Mouse (Mus musculus) testis, adult 2 months (tissue): ENCODE data around the gene Pdgfra.

Source experiments
- CTCF ChIP-seq: fragments of 200-500 bp; IDR thresholded peaks from 2 replicates; pipeline ENCODE4 v1.5.1; 2012; ENCODE audit warnings: low read depth, mild to moderate bottlenecking, inconsistent platforms, low read length, moderate library complexity; ENCODE audit not compliant: control insufficient read depth, insufficient read depth, insufficient replicate concordance
- POLR2A ChIP-seq: fragments of 200-500 bp; IDR thresholded peaks from 2 replicates; pipeline ENCODE4 v1.6.1; 2012; ENCODE audit warnings: low read depth, mild to moderate bottlenecking, inconsistent platforms, low read length, moderate library complexity; ENCODE audit not compliant: control insufficient read depth

- TF ChIP-seq POLR2A (no peak), CTCF (no peak)
These were observed 46.3 kb downstream of the Pdgfra start for GRCm38 (mm10) chr5:75198413-75198812.
